Mouse (Mus musculus) cortical plate, adult 2 months (tissue): ENCODE data around the gene Podnl1.

ENCODE experiments used
- CTCF ChIP-seq: fragments of 200-500 bp; IDR thresholded peaks from 2 replicates; pipeline ENCODE4 v1.5.1; 2011; ENCODE audit warnings: mild to moderate bottlenecking, control low read depth, low read length; ENCODE audit not compliant: insufficient read depth; ENCODE audit errors: extremely low read depth
- POLR2A ChIP-seq: fragments of 200-500 bp; IDR thresholded peaks from 2 replicates; pipeline ENCODE4 v1.6.1; 2011; ENCODE audit warnings: mild to moderate bottlenecking, low read length, control low read depth; ENCODE audit not compliant: insufficient read depth; ENCODE audit errors: extremely low read depth

DNA sequence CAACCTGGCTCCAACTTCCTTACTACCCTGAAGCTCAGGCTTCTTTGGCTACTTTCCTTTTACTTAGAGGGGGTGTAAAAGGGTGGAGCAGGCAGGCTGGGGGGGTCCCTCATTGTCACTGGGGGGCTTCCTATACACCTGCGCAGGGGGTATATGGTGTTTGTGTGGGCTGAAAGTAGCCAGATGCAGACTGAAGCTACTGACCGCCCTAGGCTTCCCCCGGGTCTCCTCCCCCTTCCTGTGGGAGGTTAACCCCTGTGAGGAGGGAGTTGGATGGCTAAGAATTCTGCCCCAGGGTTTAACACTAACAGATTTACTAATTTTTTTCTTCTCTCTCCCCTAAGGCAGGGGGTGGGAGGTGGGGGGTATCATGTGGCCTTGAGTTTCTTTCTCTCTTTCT is 50.8 kb downstream of the Podnl1 start:
- TF ChIP-seq CTCF (no peak), POLR2A (no peak)
